Mouse (Mus musculus): Measurements from ENCODE around the gene Dnajb14.

- TF ChIP-seq CTCF (IDR thresholded peaks at IDR 0.05; ENCODE audit: borderline replicate concordance, control insufficient read depth, extremely low read depth, insufficient read depth, low read length, poor library complexity) (no peak), POLR2A (IDR thresholded peaks at IDR 0.05; ENCODE audit: control insufficient read depth, extremely low read depth, insufficient read depth, low read length, poor library complexity) (no peak)
Measured at GRCm38 (mm10) chr3:137942098-137942622, 74.7 kb downstream of the Dnajb14 start.

All from thymus, adult 2 months (tissue).